Mouse (Mus musculus): ENCODE results near the gene Camk2d. TPM values are rescaled to one million over a fixed set of nuclear protein-coding genes. Genes with fewer than 3 reads are reported as not detected.
A peak's percentile ranks its signal among the peaks of the same experiment; 100 is the strongest.

Gene Camk2d
- polyA plus RNA-seq, 1 experiment from 2014 or later = 36.6 TPM

DNA sequence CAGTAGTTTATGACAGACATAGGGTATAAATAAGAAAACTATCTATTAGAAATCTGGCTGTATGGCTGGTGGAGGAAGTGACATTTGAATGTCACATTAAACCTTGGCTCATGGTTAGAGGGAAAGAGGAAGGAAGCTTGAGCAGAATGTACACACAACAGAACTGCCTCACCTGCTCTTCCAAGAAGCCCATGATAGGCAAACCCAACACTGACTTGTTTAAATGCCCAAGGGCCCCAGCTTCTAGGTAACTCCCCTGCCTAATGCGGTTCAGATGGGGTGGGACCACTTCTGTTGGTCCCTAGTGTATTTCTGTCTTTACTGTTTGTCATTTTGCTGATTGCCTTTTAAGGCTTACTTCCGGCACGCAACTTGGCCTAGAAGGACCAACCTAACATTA lies 226.3 kb downstream of the Camk2d start:
- H3K4me3 ChIP-seq (ENCODE audit: low read depth, low read length) = no peak overlapping the region
- WGBS = 99% methylated on average over 3 of the region's 3 CpGs
- DNase-seq (ENCODE audit: low spot score) (no peak), ATAC-seq (no peak)
- no peak overlapping the region for H3K4me2 ChIP-seq (replicated peaks; ENCODE audit: low read depth, low read length)
- H3K27me3 ChIP-seq (replicated peaks; ENCODE audit: insufficient read depth, low read length) = no peaks in the 10 kb centered on the region
- H3K4me1 ChIP-seq (ENCODE audit: insufficient read depth, low read depth, low read length) = no peaks in the 10 kb centered on the region
- no peaks in the 10 kb centered on the region for H3K9me3 ChIP-seq (ENCODE audit: low read length)
- no peak overlapping the region for H3K9ac ChIP-seq (replicated peaks; ENCODE audit: low read depth)
- H3K36me3 ChIP-seq (ENCODE audit: insufficient read depth, low read length) = no peaks in the 10 kb centered on the region
- H3K27ac ChIP-seq (ENCODE audit: low read length) = no peak overlapping the region
- TF ChIP-seq EP300 (IDR thresholded peaks at IDR 0.05) (no peak), CTCF (IDR thresholded peaks at IDR 0.05) (no peak)

- TF ChIP-seq CTCF (IDR thresholded peaks at IDR 0.05) = no peak
- TF ChIP-seq EP300 (IDR thresholded peaks at IDR 0.05) = no peak
- H3K9me3 ChIP-seq (ENCODE audit: low read length) = no peaks in the 10 kb centered on the region
- no peaks in the 10 kb centered on the region for H3K36me3 ChIP-seq (ENCODE audit: insufficient read depth, low read length)
- ATAC-seq (no peak), DNase-seq (ENCODE audit: low spot score) (no peak)
- H3K9ac ChIP-seq (replicated peaks; ENCODE audit: low read depth) = no peak overlapping the region
- H3K4me3 ChIP-seq (ENCODE audit: low read depth, low read length) = no peak overlapping the region
- H3K27me3 ChIP-seq (replicated peaks; ENCODE audit: insufficient read depth, low read length) = no peaks in the 10 kb centered on the region
- H3K4me1 ChIP-seq (ENCODE audit: insufficient read depth, low read depth, low read length) = no peaks in the 10 kb centered on the region
- 82% methylated on average over 1 of the region's 1 CpGs for WGBS
- no peak overlapping the region for H3K27ac ChIP-seq (ENCODE audit: low read length)
- no peak overlapping the region for H3K4me2 ChIP-seq (replicated peaks; ENCODE audit: low read depth, low read length)
Observed at GRCm38 (mm10) chr3:126824930-126825329, 228.8 kb downstream of the Camk2d start.

DNA sequence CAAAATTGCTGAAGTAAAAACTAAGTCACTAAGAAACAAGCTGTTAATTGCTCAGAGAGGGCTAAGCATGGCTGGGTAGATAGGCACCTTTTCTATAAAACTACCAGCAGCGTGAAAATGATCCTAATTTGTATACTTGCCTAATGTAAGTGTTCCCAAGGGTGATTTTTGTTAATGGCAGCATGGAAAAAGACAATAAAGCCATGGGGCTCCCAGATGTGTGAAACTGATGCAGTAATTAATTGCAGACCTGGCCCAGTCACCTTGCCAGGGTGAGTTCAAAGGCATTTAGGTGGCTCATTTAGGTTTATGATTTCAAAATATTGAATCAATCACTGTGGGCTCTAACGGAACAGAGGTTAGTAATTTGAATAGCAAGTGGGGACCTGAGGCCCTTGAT lies 230.1 kb downstream of the Camk2d start:
- no peaks in the 10 kb centered on the region for H3K27me3 ChIP-seq (replicated peaks; ENCODE audit: insufficient read depth, low read length)
- no peak overlapping the region for H3K9ac ChIP-seq (replicated peaks; ENCODE audit: low read depth)
- H3K4me2 ChIP-seq (replicated peaks; ENCODE audit: low read depth, low read length) = no peak overlapping the region
- ATAC-seq (no peak), DNase-seq (ENCODE audit: low spot score) (no peak)
- H3K4me3 ChIP-seq (ENCODE audit: low read depth, low read length) = no peak overlapping the region
- 87% methylated on average over 2 of the region's 2 CpGs for WGBS
- TF ChIP-seq EP300 (IDR thresholded peaks at IDR 0.05) = no peak
- no peak for TF ChIP-seq CTCF (IDR thresholded peaks at IDR 0.05)
- H3K36me3 ChIP-seq (ENCODE audit: insufficient read depth, low read length) = no peaks in the 10 kb centered on the region
- no peaks in the 10 kb centered on the region for H3K4me1 ChIP-seq (ENCODE audit: insufficient read depth, low read depth, low read length)
- no peaks in the 10 kb centered on the region for H3K9me3 ChIP-seq (ENCODE audit: low read length)
- H3K27ac ChIP-seq (ENCODE audit: low read length) = no peak overlapping the region

DNA sequence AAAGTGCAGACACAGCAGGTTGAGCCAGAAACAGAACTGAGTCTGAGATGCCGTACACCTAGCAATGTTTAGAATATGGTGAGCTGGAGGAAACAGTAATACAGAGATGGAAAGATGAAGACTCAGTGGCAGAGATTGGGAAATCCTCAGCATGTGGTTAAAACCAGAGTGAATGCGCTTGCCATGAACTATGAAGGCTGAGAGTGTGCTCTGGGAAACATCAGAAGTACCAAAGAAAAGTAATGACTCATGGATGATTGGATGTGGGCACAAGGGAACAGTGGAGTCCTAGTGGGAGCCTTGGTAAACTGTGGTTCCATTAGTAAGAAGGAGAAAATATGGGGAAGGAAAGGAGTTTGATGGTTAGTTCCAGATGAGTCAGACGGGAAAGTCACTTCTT lies 231.8 kb downstream of the Camk2d start:
- H3K4me3 ChIP-seq (ENCODE audit: low read depth, low read length) = no peak overlapping the region
- TF ChIP-seq EP300 (IDR thresholded peaks at IDR 0.05) (no peak), CTCF (IDR thresholded peaks at IDR 0.05) (no peak)
- no peak for DNase-seq (ENCODE audit: low spot score)
- H3K27ac ChIP-seq (ENCODE audit: low read length) = no peak overlapping the region
- no peaks in the 10 kb centered on the region for H3K36me3 ChIP-seq (ENCODE audit: insufficient read depth, low read length)
- H3K4me2 ChIP-seq (replicated peaks; ENCODE audit: low read depth, low read length) = no peak overlapping the region
- WGBS = 94% methylated on average over 3 of the region's 3 CpGs
- no peaks in the 10 kb centered on the region for H3K27me3 ChIP-seq (replicated peaks; ENCODE audit: insufficient read depth, low read length)
- H3K9ac ChIP-seq (replicated peaks; ENCODE audit: low read depth) = no peak overlapping the region
- no peaks in the 10 kb centered on the region for H3K9me3 ChIP-seq (ENCODE audit: low read length)
- ATAC-seq = no peak
- no peaks in the 10 kb centered on the region for H3K4me1 ChIP-seq (ENCODE audit: insufficient read depth, low read depth, low read length)

- no peak overlapping the region for H3K27ac ChIP-seq (ENCODE audit: low read length)
- no peaks in the 10 kb centered on the region for H3K4me1 ChIP-seq (ENCODE audit: insufficient read depth, low read depth, low read length)
- H3K27me3 ChIP-seq (replicated peaks; ENCODE audit: insufficient read depth, low read length) = no peaks in the 10 kb centered on the region
- no peak overlapping the region for H3K4me2 ChIP-seq (replicated peaks; ENCODE audit: low read depth, low read length)
- no peaks in the 10 kb centered on the region for H3K36me3 ChIP-seq (ENCODE audit: insufficient read depth, low read length)
- DNase-seq (ENCODE audit: low spot score) (no peak), ATAC-seq (no peak)
- H3K9me3 ChIP-seq (ENCODE audit: low read length) = no peaks in the 10 kb centered on the region
- H3K9ac ChIP-seq (replicated peaks; ENCODE audit: low read depth) = no peak overlapping the region
- 70% methylated on average over 2 of the region's 2 CpGs for WGBS
- TF ChIP-seq EP300 (IDR thresholded peaks at IDR 0.05) (no peak), CTCF (IDR thresholded peaks at IDR 0.05) (no peak)
- no peak overlapping the region for H3K4me3 ChIP-seq (ENCODE audit: low read depth, low read length)
Observed at GRCm38 (mm10) chr3:126829817-126830216, 233.7 kb downstream of the Camk2d start.

DNA sequence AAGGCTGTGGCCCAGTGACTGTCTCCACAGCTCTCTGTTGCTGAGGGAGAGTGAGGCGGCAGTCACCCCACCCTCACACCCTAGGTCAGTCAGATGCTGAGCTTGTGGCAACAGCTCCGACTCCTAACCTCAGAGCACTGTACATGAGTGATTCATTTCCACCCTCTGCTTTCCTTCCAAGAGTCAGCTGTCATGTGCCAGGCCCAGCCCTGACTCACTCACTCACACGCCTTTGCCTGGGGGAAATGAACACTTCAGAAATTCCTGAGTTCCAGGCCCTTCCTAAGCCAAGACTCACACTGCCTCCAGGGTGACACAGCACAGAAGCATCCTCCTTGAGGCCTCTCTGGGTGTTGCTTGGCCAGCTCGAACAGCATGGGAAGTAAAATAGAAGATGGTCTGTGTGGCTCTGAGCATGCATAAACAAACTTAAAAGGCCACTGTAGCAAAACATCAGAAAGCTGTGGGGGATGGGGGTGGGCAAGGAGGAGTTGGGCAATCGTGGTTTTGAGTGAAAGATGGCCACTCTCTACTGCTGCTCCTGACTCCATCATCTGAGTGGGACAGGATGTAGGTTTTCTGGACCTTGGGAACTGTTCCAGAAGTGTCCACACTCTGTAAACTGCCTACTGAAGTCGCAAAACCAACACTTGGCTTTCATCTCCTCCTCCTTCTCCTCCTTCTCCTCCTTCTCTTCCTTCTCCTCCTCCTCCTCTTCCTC lies 235.5 kb downstream of the Camk2d start:
- DNase-seq (ENCODE audit: low spot score) = peak; percentile 95
- Histone ChIP-seq H3K4me1 (ENCODE audit: insufficient read depth, low read depth, low read length) (no peaks in the 10 kb centered on the region), H3K27me3 (replicated peaks; ENCODE audit: insufficient read depth, low read length) (no peaks in the 10 kb centered on the region), H3K27ac (ENCODE audit: low read length) (peak overlapping the region; percentile 57; the same call in 1 of the 2 replicates), H3K36me3 (ENCODE audit: insufficient read depth, low read length) (no peaks in the 10 kb centered on the region), H3K9me3 (ENCODE audit: low read length) (no peaks in the 10 kb centered on the region), H3K4me3 (ENCODE audit: low read depth, low read length) (no peak overlapping the region), H3K4me2 (replicated peaks; ENCODE audit: low read depth, low read length) (no peak overlapping the region), H3K9ac (replicated peaks; ENCODE audit: low read depth) (no peak overlapping the region)
- ATAC-seq = peak; percentile 99
- 28% methylated on average over 6 of the region's 6 CpGs for WGBS
- TF ChIP-seq CTCF (IDR thresholded peaks at IDR 0.05) = peak; percentile 44
- peak; percentile 92 for TF ChIP-seq EP300 (IDR thresholded peaks at IDR 0.05)
